Mouse (Mus musculus) thymus, postnatal 36 days (tissue): Measurements from ENCODE around the gene Olfr961.

Experiments
- DNase-seq, 2 experiments: peaks; one replicate each; pipeline ENCODE4 v3.0.0; 2022; ENCODE audit warnings: mixed read lengths in 2 of 2

Olfr961 gene

DNA sequence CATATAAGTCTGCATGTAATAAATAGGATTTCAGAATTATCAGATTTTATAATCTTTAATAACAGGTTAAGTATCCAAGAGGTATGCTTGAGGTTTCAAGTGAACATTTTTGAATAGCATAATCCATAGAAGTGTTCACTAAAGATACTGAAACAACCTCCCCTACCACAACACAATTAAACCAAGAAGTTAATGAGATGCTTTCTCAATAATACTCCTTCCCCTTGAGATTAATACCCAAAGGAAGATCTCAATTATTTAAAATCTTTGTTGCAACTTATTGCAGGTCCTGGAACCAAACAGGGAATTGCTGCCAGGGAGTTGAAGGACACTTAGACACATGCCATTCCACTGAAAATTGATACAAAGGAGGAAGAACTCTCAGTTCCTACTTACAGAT lies at the start of gene Olfr961:
Olfr961 (plus strand) TSS at position 301 of the 400 bp plus-strand sequence.
- DNase-seq, result no peak

DNA sequence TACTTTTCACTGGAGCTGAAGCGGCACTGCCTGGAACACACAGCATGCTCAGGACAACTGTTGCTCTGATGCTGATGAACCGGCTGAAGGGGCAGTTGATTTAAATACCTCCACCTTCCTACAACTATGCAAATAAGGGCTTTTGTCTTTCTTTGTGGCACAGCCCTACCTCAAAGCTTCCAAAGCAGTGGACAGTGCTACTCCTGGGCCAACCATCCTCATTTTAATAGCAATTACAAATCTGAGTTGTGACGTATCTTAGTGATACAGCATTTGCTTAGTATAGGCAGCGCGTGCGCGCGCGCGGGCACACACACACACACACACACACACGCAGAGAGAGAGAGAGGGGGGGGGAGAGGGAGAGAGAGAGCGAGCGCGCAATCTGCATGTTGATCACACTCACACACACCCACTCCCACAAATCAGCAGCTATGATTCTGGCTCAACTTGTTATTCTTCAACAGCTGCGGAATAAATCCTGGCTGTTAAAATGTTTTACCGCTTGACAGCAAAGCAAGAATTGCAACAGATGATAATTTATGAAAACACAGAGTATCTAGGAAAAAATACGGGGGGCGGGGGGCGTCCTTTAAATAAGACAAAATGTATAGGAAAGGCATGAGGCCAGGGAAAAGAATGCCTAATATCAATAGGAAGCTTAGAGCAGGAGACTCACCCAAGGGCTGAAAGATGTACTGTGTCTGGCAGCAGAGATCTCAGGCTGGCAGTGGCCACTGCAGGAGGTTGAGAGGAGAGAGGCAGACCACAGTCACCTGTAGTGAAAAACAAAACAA lies 42.2 kb upstream of the Olfr961 start:
- DNase-seq, result no peak

DNA sequence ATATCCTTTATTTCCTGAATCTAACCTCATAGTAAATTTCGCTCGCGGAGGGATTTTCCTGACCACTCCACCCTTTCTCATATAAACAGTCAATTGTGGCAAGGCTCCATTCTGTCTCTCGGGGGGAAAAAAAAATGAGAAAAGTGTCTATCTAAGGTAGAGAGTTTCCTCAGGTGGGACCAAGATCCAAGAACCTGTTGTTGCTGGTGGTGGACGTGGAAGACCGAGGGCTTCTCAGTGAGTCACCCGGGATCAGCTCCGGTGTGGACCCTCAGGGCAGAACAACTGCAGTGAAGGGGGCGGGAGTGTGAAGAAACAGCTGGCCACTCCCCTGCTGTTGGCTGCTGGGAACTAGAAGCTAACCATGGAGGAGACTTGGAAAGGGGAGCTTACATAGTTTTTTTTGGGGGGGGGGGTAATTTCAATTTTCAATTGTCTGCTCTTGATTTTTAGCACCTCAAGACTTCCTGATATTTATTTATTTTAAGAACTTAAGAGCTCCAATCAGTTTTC lies 41.5 kb upstream of the Olfr961 start:
- DNase-seq, result no peak

DNA sequence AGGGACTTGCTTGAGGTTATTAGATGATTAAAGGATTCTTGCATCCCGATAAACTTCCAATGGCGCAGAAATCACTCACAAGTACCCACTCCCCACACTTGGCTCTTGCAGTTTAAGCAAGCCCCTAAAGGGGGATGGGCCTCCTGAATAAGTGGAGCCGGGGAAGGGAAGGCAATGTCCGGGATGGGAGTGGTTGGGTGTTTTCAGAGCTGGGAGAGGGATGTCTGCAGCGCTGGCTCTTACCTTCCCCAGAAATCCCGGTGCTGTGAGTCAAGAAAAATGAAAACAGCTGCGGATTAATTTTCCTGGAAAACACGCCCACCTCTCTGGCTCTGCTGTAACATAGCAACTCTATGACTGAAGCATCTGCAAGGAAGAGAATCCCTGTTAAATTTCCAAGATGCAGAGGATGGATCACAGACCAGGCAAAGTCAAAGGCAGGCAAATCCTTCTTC lies 40.9 kb upstream of the Olfr961 start, which contains the start of gene AW551984:
AW551984 (minus strand) TSS at position 405 of the 455 bp plus-strand sequence.
- no peak for DNase-seq

DNA sequence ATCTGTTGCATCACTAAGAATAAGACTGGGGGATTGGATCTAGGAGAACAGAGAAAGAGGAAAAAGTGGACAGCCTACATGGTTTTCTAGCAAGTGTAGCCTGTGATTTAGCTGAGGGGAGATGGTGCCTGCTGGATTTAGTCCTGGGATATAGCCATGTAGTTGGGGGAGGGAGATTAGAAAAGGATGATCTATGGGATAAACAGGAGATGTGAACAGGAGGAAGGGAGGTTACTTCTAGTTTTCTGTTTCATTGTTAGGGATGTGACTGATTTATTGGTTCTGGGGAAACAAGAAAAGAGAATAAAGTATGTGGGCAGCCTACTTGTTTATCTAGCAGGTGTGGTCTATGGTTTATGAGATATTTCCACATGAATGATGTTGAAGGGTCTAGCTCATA lies 36.4 kb upstream of the Olfr961 start:
- DNase-seq, result no peak

DNA sequence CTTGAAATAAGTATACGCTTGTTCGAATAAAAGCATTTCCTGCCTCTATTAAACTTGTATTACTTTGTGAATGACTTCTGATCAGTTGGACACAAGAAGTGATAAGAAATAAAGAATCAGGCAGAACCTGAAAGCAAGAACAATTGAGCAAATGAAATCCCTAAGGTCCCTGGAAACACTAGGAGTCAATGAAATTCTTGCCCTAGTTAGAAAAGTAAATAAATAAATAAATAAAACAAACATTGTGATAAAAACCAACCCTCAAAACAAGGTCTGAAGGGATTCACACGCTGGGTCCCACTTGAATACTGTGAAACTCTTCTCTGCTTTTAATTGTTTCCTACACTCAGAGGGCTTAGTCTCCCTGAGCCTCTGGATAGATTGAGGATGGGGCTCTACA lies 34.5 kb upstream of the Olfr961 start, which contains the start of gene Olfr148:
Olfr148 (plus strand) TSS at position 301 of the 400 bp plus-strand sequence.
- DNase-seq, result no peak

DNA sequence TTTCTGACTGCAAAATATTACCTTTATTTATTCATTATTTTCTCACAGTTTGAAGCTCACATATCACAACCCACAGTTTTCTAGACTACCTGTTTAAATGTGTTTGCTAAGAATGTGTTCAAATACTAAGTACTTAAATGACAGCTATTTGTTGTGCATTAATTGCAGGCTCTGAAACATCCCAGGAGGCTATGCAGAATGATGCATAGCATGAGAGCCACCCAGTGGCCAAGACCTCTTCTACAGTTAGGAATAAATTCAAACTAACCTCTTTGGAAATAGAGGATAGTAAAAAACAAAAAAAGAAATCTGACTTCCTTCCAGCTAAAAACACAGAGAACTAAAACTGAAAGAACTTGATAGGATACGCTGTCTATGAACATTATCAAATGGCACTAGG lies 32.9 kb upstream of the Olfr961 start:
- no peak for DNase-seq

DNA sequence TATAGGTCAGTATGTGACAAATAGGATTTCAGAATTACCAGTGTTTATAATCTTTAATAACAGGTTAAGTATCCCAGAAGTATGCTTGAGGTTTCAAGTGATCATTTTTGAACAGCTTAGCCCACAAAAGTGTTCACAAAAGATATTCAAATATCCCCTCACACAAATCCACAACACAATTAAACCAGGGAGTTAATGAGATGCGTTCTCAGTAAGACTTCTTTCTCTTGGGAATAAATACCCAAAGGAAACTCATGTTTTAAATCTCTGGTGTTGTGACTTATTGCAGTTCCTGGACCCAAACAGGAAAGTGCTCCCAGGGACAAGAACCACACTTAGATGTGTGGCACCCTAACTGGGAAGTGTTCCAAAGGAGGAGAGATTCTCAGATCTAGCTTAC lies 23.8 kb upstream of the Olfr961 start, which contains the start of gene Olfr960:
Olfr960 (plus strand) TSS at position 301 of the 400 bp plus-strand sequence.
- no peak for DNase-seq

DNA sequence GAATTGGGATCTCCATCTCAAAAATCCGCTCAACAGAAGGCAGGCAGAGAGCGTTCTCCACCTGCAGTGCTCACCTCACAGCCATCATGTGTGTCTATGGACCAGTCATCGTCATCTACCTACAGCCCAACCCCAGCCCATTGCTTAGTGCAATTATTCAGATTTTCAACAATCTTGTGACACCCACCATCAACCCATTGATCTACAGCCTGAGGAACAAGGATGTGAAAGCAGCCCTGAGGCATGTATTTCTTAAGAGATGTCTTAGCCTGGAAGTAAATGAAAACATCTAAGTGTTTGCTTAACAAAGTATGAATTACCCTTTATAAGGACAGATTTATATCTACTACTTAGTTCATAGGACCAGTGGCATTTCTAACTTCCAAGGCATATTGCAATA lies 21.1 kb upstream of the Olfr961 start:
- no peak for DNase-seq

DNA sequence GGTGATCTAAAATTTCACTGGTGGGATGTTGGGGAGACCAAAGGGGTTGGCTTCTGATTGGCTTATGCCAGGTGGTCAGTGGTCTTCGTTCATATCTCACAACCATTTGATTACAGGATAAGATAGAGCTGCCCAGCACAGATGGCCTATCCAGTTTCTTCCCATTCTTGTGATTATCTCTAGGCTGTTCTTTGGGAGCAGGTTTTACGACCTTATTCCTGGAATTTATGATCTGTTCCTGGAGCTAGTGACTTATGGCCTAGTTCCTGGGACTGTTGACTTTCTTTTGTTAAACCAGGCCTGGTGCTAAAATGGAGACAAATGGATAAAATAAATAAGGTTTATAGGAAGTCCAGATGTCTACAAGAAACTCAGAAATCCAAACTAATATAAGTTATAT lies 20.2 kb upstream of the Olfr961 start:
- no peak for DNase-seq

DNA sequence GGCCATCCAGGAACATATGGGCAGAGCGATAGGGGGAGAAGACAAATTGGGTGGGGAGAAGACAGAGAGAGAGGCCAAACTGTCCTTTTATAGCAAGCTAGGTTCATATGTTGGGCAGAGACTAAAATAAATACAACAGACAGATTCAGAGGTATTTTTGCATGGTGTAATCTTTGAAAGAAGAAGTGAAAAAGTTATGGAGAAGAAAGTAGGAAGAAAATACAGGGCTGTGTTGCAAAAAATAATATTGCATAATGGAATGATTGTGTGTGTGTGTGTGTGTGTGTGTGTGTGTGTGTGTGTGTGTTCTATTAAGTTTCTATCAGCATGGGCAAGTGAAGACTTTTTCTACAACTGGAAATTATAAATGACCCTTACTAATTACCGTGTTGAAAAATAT lies 15.8 kb upstream of the Olfr961 start:
- DNase-seq, result no peak

DNA sequence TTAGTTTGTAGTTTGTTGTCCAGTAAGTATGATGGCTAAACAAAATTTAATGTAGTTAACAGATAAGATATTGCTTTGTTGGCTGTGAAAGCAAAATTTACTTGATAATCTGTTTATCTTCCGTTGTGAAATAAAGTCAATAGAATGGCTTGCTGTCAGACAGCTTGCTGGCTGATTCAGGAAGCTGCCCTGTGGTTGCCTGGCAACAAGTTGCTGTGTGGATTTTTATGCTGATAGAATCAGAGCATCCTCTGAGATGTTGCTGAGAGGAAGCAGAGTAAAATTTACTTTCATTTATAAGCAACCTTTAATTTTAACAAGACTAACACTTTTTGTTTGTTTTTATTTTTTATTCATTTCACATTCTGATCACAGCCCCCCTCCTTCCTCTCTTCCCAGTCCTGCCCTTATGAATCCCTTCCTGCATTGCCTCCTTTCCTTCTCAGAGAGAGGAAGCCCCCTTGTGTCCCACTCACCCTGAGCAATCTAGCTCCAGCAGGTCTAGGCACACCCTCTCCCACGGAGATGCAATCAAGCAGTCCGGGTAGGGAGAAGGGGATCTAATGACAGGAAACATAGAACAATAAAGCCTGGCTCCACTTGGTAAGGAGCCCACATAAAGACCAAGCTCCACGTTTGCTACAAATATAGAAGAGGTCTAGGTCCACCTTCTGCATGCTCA lies 10.8 kb upstream of the Olfr961 start:
- no peak for DNase-seq

DNA sequence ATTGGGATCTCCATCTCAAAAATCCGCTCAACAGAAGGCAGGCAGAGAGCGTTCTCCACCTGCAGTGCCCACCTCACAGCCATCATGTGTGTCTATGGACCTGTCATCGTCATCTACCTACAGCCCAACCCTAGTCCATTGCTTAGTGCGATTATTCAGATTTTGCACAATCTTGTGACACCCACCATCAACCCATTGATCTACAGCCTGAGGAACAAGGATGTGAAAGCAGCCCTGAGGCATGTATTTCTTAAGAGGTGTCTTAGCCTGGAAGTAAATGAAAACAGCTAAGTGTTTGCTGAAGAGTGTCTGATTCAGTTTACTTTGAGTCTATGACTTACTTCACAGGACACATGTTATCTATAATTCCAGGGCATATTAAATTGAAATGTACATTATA lies 2.5 kb downstream of the Olfr961 start:
- no peak for DNase-seq

DNA sequence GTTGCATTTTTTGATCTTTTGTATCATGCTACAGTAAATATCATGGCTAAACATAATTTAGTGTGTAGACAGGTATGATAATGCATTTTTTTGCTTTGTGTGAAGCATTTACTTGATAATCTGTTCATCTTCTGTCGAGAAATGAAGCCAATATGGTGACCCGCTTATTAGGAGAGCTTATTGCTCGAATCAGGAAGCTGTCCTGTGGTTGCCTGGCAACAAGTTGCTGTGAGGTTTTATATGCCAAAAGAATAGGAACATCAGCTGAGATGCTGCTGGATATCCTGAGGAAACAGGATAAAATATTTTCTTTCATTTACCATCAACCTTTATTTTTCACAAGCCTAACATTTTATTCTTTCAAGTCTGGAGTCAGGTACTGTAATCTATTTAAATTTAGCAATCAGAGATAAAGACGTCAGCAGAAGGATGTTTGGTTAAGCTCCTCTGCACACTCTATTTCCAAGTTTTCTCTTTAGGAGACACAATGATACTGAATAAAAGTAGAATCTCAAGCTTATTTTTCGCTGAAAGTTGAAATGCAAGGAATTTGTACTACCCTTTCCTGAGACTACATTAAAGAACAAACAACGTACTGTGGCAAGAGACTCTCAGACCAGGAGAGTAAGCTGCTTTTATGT lies 10.0 kb downstream of the Olfr961 start:
- no peak for DNase-seq

DNA sequence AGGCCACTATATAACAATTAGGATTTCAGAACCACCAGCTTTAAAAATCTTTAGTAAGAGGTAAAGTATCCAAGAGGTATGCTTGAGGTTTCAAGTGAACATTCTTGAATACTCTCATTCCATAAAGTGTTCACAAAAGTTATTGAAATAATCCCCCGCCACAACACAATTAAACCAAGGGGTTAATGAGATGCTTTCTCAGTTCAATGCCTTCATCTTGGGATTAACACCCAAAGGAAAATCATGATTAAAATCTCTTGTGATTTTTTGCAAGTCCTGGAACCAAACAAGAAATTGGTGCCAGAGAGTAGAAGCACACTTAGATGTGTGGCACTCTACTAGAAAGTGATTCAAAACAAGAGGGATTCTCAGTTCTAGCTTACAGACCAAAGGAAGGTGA lies 22.0 kb downstream of the Olfr961 start, which contains the start of gene Olfr963:
Olfr963 (plus strand) TSS at position 301 of the 400 bp plus-strand sequence.
- DNase-seq, result no peak

DNA sequence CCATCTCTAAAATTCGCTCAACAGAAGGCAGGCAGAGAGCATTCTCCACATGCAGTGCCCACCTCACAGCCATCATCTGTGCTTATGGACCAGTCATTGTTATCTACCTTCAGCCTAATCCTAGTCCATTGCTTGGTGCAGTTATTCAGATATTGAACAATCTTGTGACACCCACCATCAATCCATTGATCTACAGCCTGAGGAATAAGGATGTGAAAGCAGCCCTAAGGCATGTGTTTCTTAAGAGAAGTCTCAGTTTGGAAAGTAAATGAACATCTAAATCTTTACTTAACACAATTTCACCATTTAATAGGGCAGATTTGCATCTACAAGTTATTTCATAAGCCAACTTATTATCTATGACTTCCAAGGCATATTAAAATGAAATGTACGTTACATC lies 24.8 kb downstream of the Olfr961 start:
- DNase-seq, result no peak

DNA sequence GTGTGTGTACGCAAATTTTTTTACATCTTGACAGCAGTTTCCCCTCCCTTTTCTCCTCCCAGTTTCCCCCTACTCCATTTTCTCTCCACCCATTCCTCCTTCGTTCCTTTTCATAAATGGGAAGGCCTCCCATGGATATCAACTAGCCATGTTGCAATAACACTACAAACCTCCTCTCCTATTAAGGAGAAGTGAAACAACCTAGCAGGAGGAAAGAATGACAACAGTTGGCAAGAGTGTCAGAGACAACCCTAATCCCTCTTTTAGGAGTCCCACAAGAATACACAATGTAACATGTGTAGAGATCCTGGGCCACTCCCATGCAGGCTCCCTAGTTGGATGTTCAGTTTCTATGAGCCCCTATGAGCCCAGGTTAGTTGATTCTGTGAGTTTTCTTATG lies 29.9 kb downstream of the Olfr961 start:
- DNase-seq, result no peak

DNA sequence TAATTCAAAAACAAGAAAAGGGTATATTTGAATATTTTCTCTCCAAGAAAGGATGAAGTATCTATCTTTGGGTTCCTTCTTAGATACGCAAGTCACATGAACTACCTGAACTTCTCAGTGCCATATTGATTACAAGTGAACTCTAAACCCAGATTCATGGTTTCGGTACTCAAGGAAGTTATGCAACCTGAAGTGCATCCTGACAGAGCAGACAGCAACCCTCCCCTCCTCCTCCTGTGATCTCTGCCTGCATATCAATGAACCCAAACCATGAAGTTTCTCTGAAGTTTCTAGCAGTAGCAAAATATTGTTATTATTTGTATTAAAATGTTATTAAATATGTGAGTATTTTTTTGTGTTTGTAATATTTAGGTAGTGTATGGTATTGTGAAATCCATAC lies 33.7 kb downstream of the Olfr961 start:
- no peak for DNase-seq

DNA sequence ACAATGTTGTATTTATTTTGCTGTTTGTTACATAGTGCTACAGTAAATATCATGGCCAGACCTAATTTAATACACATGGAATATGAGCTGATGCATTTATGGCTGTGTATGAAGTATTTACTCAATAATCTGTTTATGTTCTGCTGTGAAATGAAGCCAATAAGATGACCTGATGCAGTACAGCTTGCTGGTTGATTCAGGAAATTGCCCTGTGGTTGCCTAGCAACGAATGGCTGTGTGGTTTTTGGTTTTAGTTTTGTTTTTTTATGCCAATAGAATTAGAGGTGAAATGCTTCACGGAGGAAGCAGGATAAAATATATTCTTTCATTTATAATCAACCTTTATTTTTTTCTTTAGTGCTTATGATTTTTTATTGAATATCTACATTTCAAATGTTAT lies 34.4 kb downstream of the Olfr961 start:
- DNase-seq, result no peak
